Mouse (Mus musculus) bone marrow, adult 2 months (tissue): ENCODE data around the gene Trim71. TPM values are rescaled to one million over a fixed set of nuclear protein-coding genes. Genes with fewer than 3 reads are reported as not detected.
"Not testable (repeated sequence)": the region's sequence is repeated elsewhere in the genome, so short reads cannot be mapped to it uniquely, and the experiment has no call there.

Experiments
- H3K27ac ChIP-seq: fragments of 200-500 bp; 2 replicates; pipeline ENCODE4 v1.5.1; 2012; ENCODE audit warnings: low read depth, mild to moderate bottlenecking, control low read depth, inconsistent platforms, low read length; ENCODE audit not compliant: control insufficient read depth, poor library complexity, insufficient read depth
- H3K4me1 ChIP-seq: fragments of 200-500 bp; 2 replicates; pipeline ENCODE4 v1.6.1; 2011; ENCODE audit warnings: low read length; ENCODE audit not compliant: control insufficient read depth, insufficient read depth
- H3K4me3 ChIP-seq: fragments of 200-500 bp; replicated peaks from 2 replicates; pipeline ENCODE3; 2011; ENCODE audit warnings: mild to moderate bottlenecking, low read depth, low read length, control low read depth; ENCODE audit not compliant: control insufficient read depth
- CTCF ChIP-seq: fragments of 200-500 bp; IDR thresholded peaks from 2 replicates; pipeline ENCODE4 v1.5.1; 2011; ENCODE audit warnings: low read length, control low read depth; ENCODE audit not compliant: control insufficient read depth, insufficient read depth
- POLR2A ChIP-seq: fragments of 200-500 bp; IDR thresholded peaks from 2 replicates; pipeline ENCODE4 v1.6.1; 2011; ENCODE audit warnings: low read depth, mild to moderate bottlenecking, control low read depth, low read length, borderline replicate concordance; ENCODE audit not compliant: control insufficient read depth
- WGBS: fragments of 180-500 bp; shearing (Covaris S2); methylation state at CpG from one replicate; pipeline ENCODE4 v1.1.7; 2018; 5-methylcytosine and 5-hydroxymethylcytosine counted together
- polyA plus RNA-seq: library from polyadenylated mRNA; stranded (reverse); fragments of >200 nt; gene quantifications from 2 replicates; pipeline ENCODE4 v1.2.4, GENCODE M21; 2011; ENCODE audit warnings: low replicate concordance; ENCODE audit not compliant: missing spikeins, insufficient read depth, insufficient read length

Gene Trim71
- polyA plus RNA-seq, 1 experiment = 4.1 TPM

DNA sequence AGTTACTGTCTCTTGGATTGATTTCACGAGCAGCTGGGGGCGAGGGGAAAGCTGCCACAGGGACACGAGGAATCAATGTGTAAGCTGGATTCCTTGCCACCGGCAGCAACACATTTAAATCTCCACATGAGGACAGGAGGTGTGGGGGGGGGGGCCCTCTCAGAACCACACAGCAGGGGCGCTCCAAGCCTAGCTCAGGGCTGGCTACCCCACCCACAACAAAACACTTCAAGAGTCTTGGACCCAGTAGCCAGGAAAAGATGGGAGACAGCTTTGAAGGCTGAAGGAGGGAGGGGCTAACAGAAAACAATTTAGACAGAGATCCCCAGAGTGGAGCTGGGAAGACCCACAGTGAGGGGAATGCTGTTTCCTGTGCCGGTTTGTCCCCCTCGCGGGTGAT, 38.3 kb downstream of the Trim71 start:
- Histone ChIP-seq H3K4me1 (no peaks in the 10 kb centered on the region), H3K27ac (no peak overlapping the region), H3K4me3 (no peak overlapping the region)
- TF ChIP-seq POLR2A (no peak), CTCF (no peak)
- WGBS = 62% methylated on average over 8 of the region's 8 CpGs

DNA sequence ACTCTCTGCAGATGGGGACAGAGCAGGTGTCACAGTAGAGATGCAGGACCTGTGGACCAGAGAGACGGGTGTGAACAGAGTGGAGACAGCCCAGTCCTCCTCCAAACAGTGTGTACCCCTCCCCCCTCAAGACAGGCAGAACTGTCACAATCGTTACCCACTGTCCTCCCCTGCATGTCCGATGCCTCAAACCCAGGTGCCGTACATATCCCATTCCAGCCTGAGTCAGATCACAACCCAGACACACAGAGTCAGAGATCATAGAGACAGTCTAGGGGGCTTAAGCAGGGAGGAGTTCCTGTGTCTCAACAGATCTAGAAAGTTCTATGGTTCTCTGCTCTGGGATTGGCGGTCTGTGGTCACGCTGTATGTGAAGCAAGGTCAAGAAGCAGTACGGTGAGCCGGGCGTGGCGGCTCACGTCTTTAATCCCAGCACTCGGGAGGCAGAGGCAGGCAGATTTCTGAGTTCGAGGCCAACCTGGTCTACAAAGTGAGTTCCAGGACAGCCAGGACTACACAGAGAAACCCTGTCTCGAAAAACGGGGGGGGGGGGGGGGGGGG, 39.0 kb downstream of the Trim71 start:
- Histone ChIP-seq H3K4me3 (no peak overlapping the region), H3K4me1 (no peaks in the 10 kb centered on the region), H3K27ac (no peak overlapping the region)
- 83% methylated on average over 14 of the region's 15 CpGs for whole genome bisulfite sequencing
- TF ChIP-seq CTCF = no peak
- no peak for TF ChIP-seq POLR2A

DNA sequence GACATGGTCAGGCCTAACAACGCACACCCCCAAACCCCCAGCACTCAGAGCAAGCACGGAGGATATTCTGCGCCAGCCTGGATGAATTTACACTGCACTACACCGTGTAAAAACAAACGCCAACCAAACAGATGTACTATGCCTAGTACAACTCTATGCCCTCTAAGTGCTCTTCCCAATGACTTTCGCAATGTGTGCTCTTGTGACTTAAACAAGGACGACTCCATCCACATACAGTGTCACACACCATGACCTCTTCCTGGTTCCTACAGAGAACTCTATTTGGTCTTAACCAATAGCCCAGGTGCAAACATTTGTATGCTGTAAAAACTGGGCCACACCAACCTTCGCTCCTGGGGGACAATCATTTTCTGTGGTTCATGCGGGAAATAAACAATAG, 41.7 kb downstream of the Trim71 start:
- no peak overlapping the region for H3K27ac ChIP-seq
- 73% methylated on average over 9 of the region's 9 CpGs for WGBS
- no peak overlapping the region for H3K4me3 ChIP-seq
- TF ChIP-seq POLR2A (no peak), CTCF (no peak)
- no peaks in the 10 kb centered on the region for H3K4me1 ChIP-seq

DNA sequence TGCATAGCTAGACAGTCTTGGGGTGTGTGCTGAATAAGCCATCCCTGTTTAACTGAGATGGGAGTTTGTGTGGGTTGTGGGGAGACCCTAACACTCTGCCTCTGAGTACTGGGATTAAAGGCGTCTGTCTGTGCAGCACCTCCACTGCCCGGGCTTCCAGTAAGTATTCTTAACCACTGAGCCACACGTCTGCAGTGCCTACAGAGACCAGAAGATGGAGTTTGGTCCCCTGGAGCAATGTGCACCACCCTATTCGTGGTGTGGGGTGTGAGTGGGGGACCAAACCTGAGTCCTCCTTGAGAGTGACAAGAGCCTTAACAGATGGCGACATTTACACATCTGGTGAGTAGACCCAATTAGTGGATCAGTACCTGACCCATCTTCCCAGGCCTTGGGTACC, 42.1 kb downstream of the Trim71 start:
- Histone ChIP-seq H3K27ac (no peak overlapping the region), H3K4me1 (no peaks in the 10 kb centered on the region), H3K4me3 (no peak overlapping the region)
- 39% methylated on average over 5 of the region's 5 CpGs for WGBS
- no peak for TF ChIP-seq CTCF
- TF ChIP-seq POLR2A = no peak

DNA sequence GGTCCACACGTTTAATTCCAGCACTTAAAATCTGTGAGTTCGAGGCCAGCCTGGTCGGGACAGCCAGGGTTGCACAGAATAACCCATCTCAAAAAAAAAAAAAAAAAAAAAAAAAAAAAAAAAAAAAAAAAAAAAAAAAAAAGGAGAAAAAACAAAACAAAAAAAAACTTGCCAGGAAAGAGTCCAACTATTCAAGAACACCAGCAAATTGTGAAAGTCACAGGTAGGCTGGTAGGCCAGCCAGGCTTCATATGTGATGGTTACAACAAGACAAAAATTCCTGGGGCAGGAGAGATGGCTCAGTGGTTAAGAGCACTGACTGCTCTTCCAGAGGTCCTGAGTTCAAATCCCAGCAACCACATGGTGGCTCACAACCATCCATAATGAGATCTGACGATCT, 43.6 kb downstream of the Trim71 start:
- H3K27ac ChIP-seq, H3K4me3 ChIP-seq, H3K4me1 ChIP-seq: not testable (repeated sequence)
- 64% methylated on average over 4 of the region's 4 CpGs for WGBS

DNA sequence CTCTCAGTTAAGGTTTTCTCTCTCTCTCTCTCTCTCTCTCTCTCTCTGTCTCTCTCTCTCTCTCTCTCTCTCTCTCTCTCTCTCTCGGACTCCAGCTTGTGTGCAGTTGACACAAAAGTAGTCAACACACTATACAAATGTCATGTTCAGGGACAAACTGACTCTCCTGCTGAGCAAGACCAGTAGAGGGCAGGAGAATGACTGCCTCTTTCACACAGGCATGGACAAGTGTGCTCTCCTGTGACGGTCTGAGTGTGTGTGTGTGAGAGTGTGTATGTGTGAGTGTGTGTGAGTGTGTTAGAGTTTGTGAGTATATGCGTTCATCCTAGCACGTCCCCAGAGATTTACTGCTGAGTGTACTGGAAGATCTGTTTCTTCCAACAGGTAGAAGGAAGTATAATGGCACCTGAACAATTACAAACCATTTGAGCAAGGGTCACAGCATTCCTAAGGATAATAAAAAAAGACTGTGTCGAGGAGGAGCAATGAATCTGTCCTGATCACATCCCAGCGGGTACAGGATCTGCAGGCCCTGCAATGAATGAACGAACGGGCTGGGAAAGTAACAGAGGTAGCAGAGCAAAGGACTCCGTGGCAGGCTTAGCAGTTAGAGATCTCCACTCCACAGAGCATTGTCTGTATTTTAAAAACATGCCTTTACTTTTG, 45.2 kb downstream of the Trim71 start:
- 74% methylated on average over 9 of the region's 9 CpGs for WGBS
- H3K4me1 ChIP-seq = no peaks in the 10 kb centered on the region
- H3K4me3 ChIP-seq = no peak overlapping the region
- TF ChIP-seq CTCF (no peak), POLR2A (no peak)
- no peak overlapping the region for H3K27ac ChIP-seq

DNA sequence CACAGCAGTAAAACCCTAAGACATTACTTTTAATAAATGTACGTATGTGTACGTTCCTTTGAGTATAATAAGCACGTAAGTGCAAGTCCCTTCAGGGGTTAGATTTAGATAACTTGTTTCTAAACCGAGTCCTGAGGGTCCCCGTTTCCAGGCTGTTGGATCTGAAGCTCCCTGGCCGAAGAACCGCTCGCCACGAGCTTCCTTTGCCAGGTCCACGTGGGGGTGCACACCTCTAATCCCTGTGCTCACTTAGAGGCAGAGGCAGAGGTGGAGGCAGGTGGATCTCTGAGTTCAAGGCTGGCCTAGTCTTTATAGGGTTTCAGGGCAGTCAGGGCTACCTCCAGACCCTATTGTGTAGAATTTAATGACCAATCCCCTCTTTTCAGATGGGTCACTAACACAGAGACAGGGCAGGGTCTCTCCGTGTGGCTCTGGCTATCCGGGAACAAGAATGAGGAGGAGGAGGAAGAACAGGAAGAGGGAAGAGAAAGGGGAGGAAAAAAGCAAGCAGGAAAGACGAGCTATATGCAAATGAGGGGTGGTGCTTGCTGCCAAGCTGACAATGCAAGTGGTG, 46.2 kb downstream of the Trim71 start:
- 72% methylated on average over 13 of the region's 13 CpGs for WGBS
- no peaks in the 10 kb centered on the region for H3K4me1 ChIP-seq
- H3K4me3 ChIP-seq = no peak overlapping the region
- TF ChIP-seq POLR2A = no peak
- no peak for TF ChIP-seq CTCF
- H3K27ac ChIP-seq = no peak overlapping the region

DNA sequence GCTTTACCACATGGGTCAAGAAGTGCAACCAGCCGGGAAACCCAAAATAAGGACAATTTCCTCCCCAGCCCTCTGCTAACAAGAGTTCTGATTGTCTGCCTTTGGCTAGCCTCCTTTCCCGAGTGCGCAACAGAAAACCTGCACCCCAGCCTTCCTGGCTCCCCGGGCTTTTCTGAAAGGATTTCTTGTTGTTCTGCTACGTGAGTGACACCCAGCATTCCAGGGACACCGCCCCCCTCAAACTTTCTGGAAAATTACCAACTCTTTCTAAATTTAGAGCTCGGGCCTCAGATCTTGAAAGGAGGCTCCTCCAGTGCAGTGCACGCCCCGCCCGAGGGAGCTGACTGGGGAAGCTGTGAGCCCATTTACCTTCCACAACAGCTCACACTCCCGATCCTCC, 48.8 kb downstream of the Trim71 start, which contains the start of gene C130032M10Rik:
C130032M10Rik (plus strand) TSS at position 334 of the 400 bp plus-strand sequence.
- TF ChIP-seq CTCF = no peak
- no peak for TF ChIP-seq POLR2A
- Histone ChIP-seq H3K27ac (no peak within 1 kb of the TSS), H3K4me1 (no peaks in the 10 kb centered on the region), H3K4me3 (no peak within 1 kb of the TSS)
- WGBS = 72% methylated on average over 11 of the region's 11 CpGs
